Mouse (Mus musculus): ENCODE results near the gene Gm28374. TPM values are rescaled to one million over a fixed set of nuclear protein-coding genes. Genes with fewer than 3 reads are reported as not detected.
A peak's percentile ranks its signal among the peaks of the same experiment; 100 is the strongest.

Gene Gm28374
- polyA plus RNA-seq, 1 experiment from 2014 or later = 1.0 TPM

- WGBS = 66% methylated on average over 8 of the region's 8 CpGs
- Histone ChIP-seq H3K36me3 (ENCODE audit: insufficient read depth) (peaks cover 8% of the 10 kb centered on the region; the same call in 1 of the 2 replicates), H3K9me3 (ENCODE audit: low read depth, low read length) (no peaks in the 10 kb centered on the region), H3K4me2 (no peak overlapping the region), H3K4me3 (ENCODE audit: low read depth, low read length) (no peak overlapping the region), H3K9ac (no peak overlapping the region), H3K27me3 (ENCODE audit: insufficient read depth, low read length) (no peaks in the 10 kb centered on the region), H3K4me1 (ENCODE audit: insufficient read depth) (0 out of 2 replicates have a peak, but pooled peaks cover 4% of the 10 kb centered on the region), H3K27ac (ENCODE audit: low read depth) (no peak overlapping the region)
- TF ChIP-seq CTCF (IDR thresholded peaks at IDR 0.05; ENCODE audit: low read depth) = no peak
- ATAC-seq (ENCODE audit: insufficient read depth) = no peak
- peak; percentile 48 for DNase-seq
Measured at GRCm38 (mm10) chr19:6123330-6123729, 41.3 kb upstream of the Gm28374 start.

- H3K36me3 ChIP-seq (ENCODE audit: insufficient read depth) = peaks cover 10% of the 10 kb centered on the region; the same call in 1 of the 2 replicates
- ATAC-seq (ENCODE audit: insufficient read depth) (no peak), DNase-seq (no peak)
- no peak overlapping the region for H3K4me3 ChIP-seq (ENCODE audit: low read depth, low read length)
- peaks cover 10% of the 10 kb centered on the region for H3K4me1 ChIP-seq (ENCODE audit: insufficient read depth)
- TF ChIP-seq CTCF (IDR thresholded peaks at IDR 0.05; ENCODE audit: low read depth) = no peak
- H3K9me3 ChIP-seq (ENCODE audit: low read depth, low read length) = no peaks in the 10 kb centered on the region
- H3K27ac ChIP-seq (ENCODE audit: low read depth) = no peak overlapping the region
- no peak overlapping the region for H3K4me2 ChIP-seq
- no peaks in the 10 kb centered on the region for H3K27me3 ChIP-seq (ENCODE audit: insufficient read depth, low read length)
- 21% methylated on average over 19 of the region's 19 CpGs for WGBS
- no peak overlapping the region for H3K9ac ChIP-seq
Measured at GRCm38 (mm10) chr19:6121761-6122160, 39.7 kb upstream of the Gm28374 start.

GRCm38 (mm10) chr19:6118677-6119185 is 36.7 kb upstream of the Gm28374 start:
- 2% methylated on average over 8 of the region's 8 CpGs for WGBS
- H3K27ac ChIP-seq (ENCODE audit: low read depth) = peak overlapping the region; percentile 99
- ATAC-seq (ENCODE audit: insufficient read depth) = peak; percentile 33
- H3K4me3 ChIP-seq (ENCODE audit: low read depth, low read length) = peak overlapping the region; percentile 81
- H3K9me3 ChIP-seq (ENCODE audit: low read depth, low read length) = no peaks in the 10 kb centered on the region
- H3K4me2 ChIP-seq = peak overlapping the region; percentile 85
- DNase-seq = no peak
- H3K4me1 ChIP-seq (ENCODE audit: insufficient read depth) = peaks cover 13% of the 10 kb centered on the region
- peaks cover 38% of the 10 kb centered on the region for H3K36me3 ChIP-seq (ENCODE audit: insufficient read depth)
- peak overlapping the region; percentile 47 for H3K9ac ChIP-seq
- no peaks in the 10 kb centered on the region for H3K27me3 ChIP-seq (ENCODE audit: insufficient read depth, low read length)
- TF ChIP-seq CTCF (IDR thresholded peaks at IDR 0.05; ENCODE audit: low read depth) = no peak

GRCm38 (mm10) chr19:6117986-6118676 is 36.1 kb upstream of the Gm28374 start, which contains the start of gene Sac3d1:
Gene Sac3d1, minus strand, starts transcription at chr19:6118650.
- peaks cover 36% of the 10 kb centered on the region for H3K36me3 ChIP-seq (ENCODE audit: insufficient read depth)
- peak within 1 kb of the TSS; percentile 88 for H3K9ac ChIP-seq
- peak; percentile 98 for DNase-seq

GRCm38 (mm10) chr19:6117346-6117985 is 35.4 kb upstream of the Gm28374 start:
- TF ChIP-seq CTCF (IDR thresholded peaks at IDR 0.05; ENCODE audit: low read depth) = no peak
- 4% methylated on average over 32 of the region's 32 CpGs for WGBS
- Histone ChIP-seq H3K4me2 (peak overlapping the region; percentile 85), H3K9ac (peak overlapping the region; percentile 88), H3K9me3 (ENCODE audit: low read depth, low read length) (no peaks in the 10 kb centered on the region), H3K4me1 (ENCODE audit: insufficient read depth) (peaks cover 13% of the 10 kb centered on the region), H3K4me3 (ENCODE audit: low read depth, low read length) (peak overlapping the region; percentile 81), H3K36me3 (ENCODE audit: insufficient read depth) (peaks cover 40% of the 10 kb centered on the region), H3K27me3 (ENCODE audit: insufficient read depth, low read length) (no peaks in the 10 kb centered on the region), H3K27ac (ENCODE audit: low read depth) (peak overlapping the region; percentile 99)
- ATAC-seq (ENCODE audit: insufficient read depth) (no peak), DNase-seq (no peak)

More at GRCm38 (mm10) chr19:6117986-6118676, 36.1 kb upstream of the Gm28374 start, which contains the start of gene Sac3d1:
- no peak for TF ChIP-seq CTCF (IDR thresholded peaks at IDR 0.05; ENCODE audit: low read depth)
- Histone ChIP-seq H3K4me2 (peak within 1 kb of the TSS; percentile 85), H3K9me3 (ENCODE audit: low read depth, low read length) (no peaks in the 10 kb centered on the region), H3K27me3 (ENCODE audit: insufficient read depth, low read length) (no peaks in the 10 kb centered on the region), H3K4me1 (ENCODE audit: insufficient read depth) (peaks cover 13% of the 10 kb centered on the region), H3K4me3 (ENCODE audit: low read depth, low read length) (peak within 1 kb of the TSS; percentile 81), H3K27ac (ENCODE audit: low read depth) (peak within 1 kb of the TSS; percentile 99)
- WGBS = under 1% methylated on average over 71 of the region's 77 CpGs
- peak; percentile 88 for ATAC-seq (ENCODE audit: insufficient read depth)

GRCm38 (mm10) chr19:6116113-6116850 is 34.2 kb upstream of the Gm28374 start:
- WGBS = 89% methylated on average over 15 of the region's 15 CpGs
- peak overlapping the region; percentile 85 for H3K4me2 ChIP-seq
- H3K4me3 ChIP-seq (ENCODE audit: low read depth, low read length) = peak overlapping the region; percentile 81
- H3K9ac ChIP-seq = peak overlapping the region; percentile 29
- H3K9me3 ChIP-seq (ENCODE audit: low read depth, low read length) = no peaks in the 10 kb centered on the region
- TF ChIP-seq CTCF (IDR thresholded peaks at IDR 0.05; ENCODE audit: low read depth) = no peak
- H3K27ac ChIP-seq (ENCODE audit: low read depth) = no peak overlapping the region
- ATAC-seq (ENCODE audit: insufficient read depth) = no peak
- H3K27me3 ChIP-seq (ENCODE audit: insufficient read depth, low read length) = no peaks in the 10 kb centered on the region
- no peak for DNase-seq
- H3K36me3 ChIP-seq (ENCODE audit: insufficient read depth) = peaks cover 43% of the 10 kb centered on the region
- peaks cover 13% of the 10 kb centered on the region for H3K4me1 ChIP-seq (ENCODE audit: insufficient read depth)

Measured in lung, embryonic 14.5 days (tissue).